Mouse (Mus musculus) midbrain, embryonic 13.5 days (tissue): ENCODE measurements around the gene Zbtb8b. TPM values are rescaled to one million over a fixed set of nuclear protein-coding genes. Genes with fewer than 3 reads are reported as not detected.
"Not testable (repeated sequence)": the region's sequence is repeated elsewhere in the genome, so short reads cannot be mapped to it uniquely, and the experiment has no call there.

Experiments
- ATAC-seq: fragments of 200-750 bp; cut with Nextera tagmentation; 2 replicates; pipeline ENCODE4 v1.8.0; 2017; ENCODE audit warnings: mild to moderate bottlenecking, moderate TSS enrichment, moderate library complexity
- H3K27ac ChIP-seq: fragments of 300-500 bp; sonication (generic); 2 replicates; pipeline ENCODE4 v1.5.1; 2015; ENCODE audit warnings: inconsistent platforms, mild to moderate bottlenecking, moderate library complexity
- H3K27me3 ChIP-seq: fragments of 300-500 bp; sonication (generic); 2 replicates; pipeline ENCODE4 v1.6.1; 2015; ENCODE audit warnings: mild to moderate bottlenecking, inconsistent platforms
- H3K36me3 ChIP-seq: fragments of 300-500 bp; sonication (generic); 2 replicates; pipeline ENCODE4 v1.6.1; 2015; ENCODE audit warnings: mild to moderate bottlenecking, inconsistent platforms
- H3K4me1 ChIP-seq: fragments of 300-500 bp; sonication (generic); replicated peaks from 2 replicates; pipeline ENCODE4 v1.6.1; 2015; ENCODE audit warnings: inconsistent platforms
- H3K4me2 ChIP-seq: fragments of 300-500 bp; sonication (generic); replicated peaks from 2 replicates; pipeline ENCODE4 v1.6.1; 2015; ENCODE audit warnings: moderate library complexity, mild to moderate bottlenecking, inconsistent platforms
- H3K4me3 ChIP-seq: fragments of 300-500 bp; sonication (generic); replicated peaks from 2 replicates; pipeline ENCODE4 v1.5.1; 2015; ENCODE audit warnings: mild to moderate bottlenecking, inconsistent platforms
- H3K9ac ChIP-seq: fragments of 300-500 bp; sonication (generic); replicated peaks from 2 replicates; pipeline ENCODE4 v1.6.1; 2015; ENCODE audit warnings: mild to moderate bottlenecking, inconsistent platforms
- H3K9me3 ChIP-seq: fragments of 300-500 bp; sonication (generic); 2 replicates; pipeline ENCODE4 v1.6.1; 2016; ENCODE audit warnings: mild to moderate bottlenecking, inconsistent platforms
- WGBS: fragments of 180-500 bp; shearing (Covaris S2); methylation state at CpG from one replicate; pipeline ENCODE4 v1.1.7; 2015; 5-methylcytosine and 5-hydroxymethylcytosine counted together
- polyA plus RNA-seq: library from polyadenylated mRNA; unstranded; fragments of >200 nt; fragmentation: Nextera tagmentation; extraction: Ambion mirVana; gene quantifications from 2 replicates; pipeline ENCODE4 v1.2.1, GENCODE M21; 2015

Gene Zbtb8b
- polyA plus RNA-seq, 1 experiment from 2014 or later: 12.0 TPM

DNA sequence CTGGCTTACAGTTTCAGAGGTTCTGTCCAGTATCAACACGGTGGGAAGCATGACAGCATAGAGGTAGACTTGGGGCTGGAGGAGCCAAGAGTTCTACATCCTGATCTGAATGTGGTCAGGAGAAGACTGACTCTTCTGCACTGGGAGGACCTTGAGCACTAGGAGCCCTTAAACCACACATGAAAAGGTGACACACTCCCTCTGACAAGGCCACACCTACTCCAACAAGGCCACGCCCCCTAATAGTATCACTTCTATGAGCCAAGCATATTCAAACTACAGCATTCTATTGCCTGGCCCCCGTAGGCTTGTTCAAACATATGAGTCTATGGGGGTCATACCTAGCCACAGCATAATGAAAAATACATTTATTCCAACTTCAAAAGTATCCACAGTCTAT is 30.1 kb downstream of the Zbtb8b start:
- H3K27me3 ChIP-seq, H3K4me1 ChIP-seq, H3K9me3 ChIP-seq, H3K4me2 ChIP-seq, H3K4me3 ChIP-seq, H3K36me3 ChIP-seq, H3K27ac ChIP-seq, ATAC-seq, H3K9ac ChIP-seq: not testable (repeated sequence)
- WGBS: 86% methylated on average over 3 of the region's 3 CpGs

DNA sequence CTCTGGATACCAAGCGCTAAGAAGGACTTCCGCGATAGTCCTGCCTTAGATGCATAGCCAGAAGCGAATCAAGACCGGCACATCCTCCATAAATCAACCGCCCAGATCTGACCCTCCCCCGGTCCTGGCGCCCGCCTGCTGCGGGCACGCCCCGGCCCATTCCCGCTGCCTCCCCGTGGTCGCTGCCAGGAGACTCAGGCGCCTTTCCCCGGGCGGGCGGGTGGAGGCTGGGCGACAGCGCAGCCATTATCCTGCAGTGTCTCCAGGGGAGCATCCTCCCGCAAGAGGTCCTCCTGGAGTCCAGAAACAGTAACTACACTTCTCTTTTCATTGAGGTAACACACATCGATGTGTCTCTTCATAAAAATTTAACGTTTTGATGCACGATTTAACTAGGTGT is 34.2 kb downstream of the Zbtb8b start:
- no peak overlapping the region for H3K27ac ChIP-seq
- H3K4me3 ChIP-seq: peak overlapping the region; percentile 37
- 3% methylated on average over 25 of the region's 25 CpGs for WGBS
- peak overlapping the region; percentile 57 for H3K4me2 ChIP-seq
- no peaks in the 10 kb centered on the region for H3K9me3 ChIP-seq
- no peaks in the 10 kb centered on the region for H3K4me1 ChIP-seq
- no peaks in the 10 kb centered on the region for H3K27me3 ChIP-seq
- no peaks in the 10 kb centered on the region for H3K36me3 ChIP-seq
- peak; percentile 63; the same call in 1 of the 2 replicates for ATAC-seq
- H3K9ac ChIP-seq: no peak overlapping the region; the same call in 1 of the 2 replicates

DNA sequence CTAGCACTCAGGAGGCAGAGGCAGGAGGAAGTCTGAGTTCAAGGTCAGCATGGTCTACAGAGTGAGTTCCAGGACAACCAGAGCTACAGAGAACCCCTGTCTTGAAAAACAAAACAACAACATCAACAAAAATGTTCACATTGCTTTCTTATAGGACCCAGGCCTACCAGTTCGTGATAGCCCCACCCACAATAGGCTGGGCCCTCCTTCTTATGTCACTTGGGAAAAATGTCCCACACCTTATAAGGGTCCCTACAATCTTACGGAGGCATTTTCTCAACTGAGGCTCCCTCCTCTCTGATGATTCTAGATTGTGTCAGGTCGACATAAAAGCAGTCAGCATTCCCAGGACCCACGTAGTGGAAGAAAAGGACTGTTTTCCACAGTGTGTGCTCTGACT is 40.8 kb downstream of the Zbtb8b start:
- no peak for ATAC-seq
- H3K27me3 ChIP-seq: no peaks in the 10 kb centered on the region
- WGBS: 84% methylated on average over 4 of the region's 4 CpGs
- no peaks in the 10 kb centered on the region for H3K4me1 ChIP-seq
- H3K9me3 ChIP-seq: no peaks in the 10 kb centered on the region
- H3K27ac ChIP-seq: no peak overlapping the region
- no peak overlapping the region for H3K4me2 ChIP-seq
- H3K9ac ChIP-seq: no peak overlapping the region
- no peaks in the 10 kb centered on the region for H3K36me3 ChIP-seq
- H3K4me3 ChIP-seq: no peak overlapping the region

DNA sequence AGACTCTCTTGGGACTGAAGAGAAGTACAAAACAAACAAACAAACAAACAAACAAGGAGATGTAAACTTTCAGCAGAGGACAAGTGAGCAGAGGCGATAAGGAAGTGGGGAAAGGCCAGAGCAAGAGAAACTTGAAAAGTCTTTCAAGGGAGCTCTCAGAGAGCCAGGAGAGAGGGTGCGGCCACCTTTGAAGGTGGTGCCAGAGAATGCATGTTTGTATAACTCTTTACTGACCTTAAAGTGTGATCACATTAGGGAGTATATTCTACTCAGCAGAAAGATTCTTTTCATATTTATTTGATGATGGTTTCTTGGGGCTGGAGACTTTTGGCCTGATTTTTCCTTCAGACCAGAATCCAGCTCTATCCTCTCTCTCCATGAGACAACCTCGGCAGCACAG is 43.7 kb downstream of the Zbtb8b start:
- Histone ChIP-seq H3K4me1 (peaks cover 3% of the 10 kb centered on the region; the same call in 1 of the 2 replicates), H3K9me3 (no peaks in the 10 kb centered on the region), H3K4me3 (no peak overlapping the region), H3K27ac (no peak overlapping the region), H3K9ac (no peak overlapping the region), H3K36me3 (no peaks in the 10 kb centered on the region), H3K27me3 (no peaks in the 10 kb centered on the region), H3K4me2 (no peak overlapping the region)
- ATAC-seq: no peak
- 83% methylated on average over 3 of the region's 3 CpGs for WGBS

DNA sequence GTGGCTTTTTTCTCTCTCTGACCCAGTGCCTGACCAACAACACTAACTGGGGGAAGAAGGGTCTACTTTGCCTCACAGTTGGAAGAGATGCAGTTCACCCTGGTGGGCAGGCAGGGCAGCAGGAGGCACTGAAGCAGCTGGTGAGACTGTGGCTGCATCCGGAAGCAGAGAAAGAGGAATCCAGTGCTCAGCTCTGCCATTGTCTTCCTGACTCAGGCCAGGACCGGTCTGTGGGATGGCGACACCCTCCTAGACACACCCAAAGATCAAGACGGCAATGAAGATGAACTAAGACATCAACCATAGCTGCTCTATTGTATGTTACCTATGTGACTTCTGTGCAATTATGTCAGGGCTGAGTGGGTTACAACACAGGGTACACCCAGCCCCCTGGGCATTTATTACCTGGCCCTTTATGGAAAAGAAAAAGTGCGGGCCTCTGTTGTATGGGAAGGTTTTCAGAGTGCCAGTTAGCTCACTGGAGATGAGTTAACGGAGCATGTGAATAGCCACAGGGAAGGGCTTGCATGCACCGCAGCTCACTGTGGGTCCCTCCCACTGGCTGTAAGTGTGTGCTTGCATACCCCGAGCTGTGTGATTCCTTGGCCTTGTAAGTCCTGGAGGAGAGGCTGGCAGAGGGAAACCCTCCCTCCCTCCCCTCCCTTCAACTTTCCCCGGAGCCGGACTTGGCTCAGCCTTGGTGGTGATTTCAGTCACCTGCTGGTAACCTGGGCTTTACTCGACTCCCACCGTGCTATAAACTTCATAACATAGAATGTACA is 46.4 kb downstream of the Zbtb8b start:
- H3K4me3 ChIP-seq: no peak overlapping the region
- WGBS: 38% methylated on average over 12 of the region's 12 CpGs
- H3K27me3 ChIP-seq: no peaks in the 10 kb centered on the region
- H3K4me1 ChIP-seq: peaks cover 4% of the 10 kb centered on the region; the same call in 1 of the 2 replicates
- H3K4me2 ChIP-seq: no peak overlapping the region
- H3K36me3 ChIP-seq: no peaks in the 10 kb centered on the region
- H3K9me3 ChIP-seq: no peaks in the 10 kb centered on the region
- H3K27ac ChIP-seq: no peak overlapping the region
- ATAC-seq: no peak
- no peak overlapping the region for H3K9ac ChIP-seq

DNA sequence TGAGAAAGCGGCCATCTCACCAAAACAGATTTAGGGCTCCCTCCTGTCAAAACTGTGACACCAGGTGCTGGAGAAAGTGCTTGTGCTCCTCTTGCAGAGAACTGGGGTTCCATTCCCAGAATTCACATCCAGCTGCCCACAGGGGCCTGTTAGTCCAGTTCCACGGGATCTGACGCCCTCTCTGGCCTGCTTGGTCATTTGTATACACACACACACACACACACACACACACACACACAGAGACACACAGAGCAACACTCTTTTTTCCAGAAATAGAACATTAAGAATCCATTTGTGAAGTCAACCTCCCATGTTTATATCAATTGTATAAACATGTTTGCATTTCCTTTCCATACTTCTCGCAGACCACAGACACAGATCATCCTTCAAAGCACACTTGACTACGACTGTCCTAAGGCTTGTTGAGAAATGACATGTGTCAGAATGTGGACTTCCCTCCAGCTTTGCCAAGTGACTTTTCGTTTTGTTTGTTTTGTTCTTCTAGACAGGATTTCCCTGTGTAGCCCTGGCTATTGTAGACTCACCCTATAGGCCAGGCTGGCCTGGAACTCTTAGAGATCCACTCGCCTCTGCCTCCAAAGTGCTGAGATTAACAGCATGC is 49.6 kb downstream of the Zbtb8b start:
- no peaks in the 10 kb centered on the region for H3K36me3 ChIP-seq
- ATAC-seq: no peak
- H3K27ac ChIP-seq: no peak overlapping the region
- H3K27me3 ChIP-seq: no peaks in the 10 kb centered on the region
- no peak overlapping the region for H3K9ac ChIP-seq
- no peak overlapping the region for H3K4me3 ChIP-seq
- no peaks in the 10 kb centered on the region for H3K9me3 ChIP-seq
- WGBS: 91% methylated on average over 7 of the region's 7 CpGs
- peaks cover 4% of the 10 kb centered on the region for H3K4me1 ChIP-seq
- H3K4me2 ChIP-seq: no peak overlapping the region

DNA sequence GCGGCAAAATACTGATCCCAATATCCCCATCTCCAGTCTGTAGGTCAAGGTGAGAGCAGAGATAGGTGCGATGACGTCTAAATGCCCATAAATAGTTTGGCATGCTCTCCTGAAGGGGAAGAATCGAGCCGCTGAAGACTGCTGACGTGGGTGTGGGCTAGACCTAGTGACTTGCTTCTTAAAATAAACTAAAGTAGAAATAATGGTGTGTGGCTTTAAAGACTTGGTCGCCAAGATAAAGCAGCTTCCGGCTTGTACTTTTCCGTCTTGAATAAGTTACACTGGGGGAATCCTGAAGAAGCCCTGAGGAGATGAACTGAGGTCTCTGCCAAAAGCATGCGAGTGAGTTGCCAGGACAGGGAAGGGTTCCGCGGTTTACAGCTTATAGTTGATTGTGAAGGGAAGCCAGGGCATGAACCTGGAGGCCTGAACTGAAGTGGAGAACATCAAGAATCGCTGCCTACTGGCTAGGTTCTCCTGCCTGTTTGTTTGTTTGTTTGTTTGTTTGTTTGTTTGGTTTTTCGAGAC is 50.4 kb downstream of the Zbtb8b start:
- WGBS: 90% methylated on average over 14 of the region's 14 CpGs
- ATAC-seq: no peak
- H3K9ac ChIP-seq: no peak overlapping the region

DNA sequence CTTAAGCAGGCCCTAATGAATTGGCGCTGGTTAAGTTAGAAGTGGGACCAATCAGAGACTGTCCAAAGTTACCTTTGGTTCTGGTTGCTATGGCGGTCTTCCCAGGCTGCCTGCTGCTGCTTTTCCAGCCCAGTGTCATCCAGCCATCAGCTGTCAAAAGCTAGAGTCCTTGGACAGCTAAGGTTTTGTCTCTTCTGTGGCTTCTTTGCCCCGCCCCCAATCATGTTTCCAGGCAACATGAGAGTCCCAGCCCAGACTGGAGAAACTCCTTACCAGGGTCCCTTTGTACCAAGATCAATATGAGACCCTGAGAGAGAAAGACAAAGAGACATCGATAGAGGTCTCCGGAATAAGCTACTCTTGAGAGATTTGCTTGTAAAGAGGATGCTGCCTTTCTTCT is 52.2 kb downstream of the Zbtb8b start:
- ATAC-seq: no peak
- 55% methylated on average over 5 of the region's 5 CpGs for WGBS

More for the DNA sequence above, 50.4 kb downstream of the Zbtb8b start:
- H3K27me3 ChIP-seq: no peaks in the 10 kb centered on the region
- no peaks in the 10 kb centered on the region for H3K9me3 ChIP-seq
- peaks cover 4% of the 10 kb centered on the region for H3K4me1 ChIP-seq
- no peak overlapping the region for H3K4me3 ChIP-seq
- no peak overlapping the region for H3K4me2 ChIP-seq
- no peak overlapping the region for H3K27ac ChIP-seq
- H3K36me3 ChIP-seq: no peaks in the 10 kb centered on the region

DNA sequence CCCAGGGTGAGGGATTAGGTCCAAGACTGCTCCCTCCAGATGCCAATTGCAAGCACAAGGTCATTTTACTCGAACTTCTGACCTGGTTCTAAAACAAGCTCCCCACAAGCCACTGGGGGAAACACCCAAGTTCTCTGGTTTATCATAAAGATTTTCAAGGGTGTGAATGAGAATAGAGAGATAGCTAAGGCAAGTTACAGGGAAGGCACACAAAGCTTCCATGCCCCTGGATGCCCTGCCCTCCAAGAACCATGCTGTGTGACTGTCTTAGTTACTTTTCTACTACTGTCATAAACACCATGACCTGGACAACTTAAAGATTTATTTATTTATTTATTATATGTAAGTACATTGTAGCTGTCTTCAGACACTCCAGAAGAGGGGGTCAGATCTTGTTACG is 53.7 kb downstream of the Zbtb8b start:
- ATAC-seq: no peak
- Histone ChIP-seq H3K9me3 (no peaks in the 10 kb centered on the region), H3K4me3 (no peak overlapping the region), H3K36me3 (no peaks in the 10 kb centered on the region), H3K27ac (no peak overlapping the region), H3K4me2 (no peak overlapping the region), H3K4me1 (peaks cover under 1% of the 10 kb centered on the region), H3K9ac (no peak overlapping the region), H3K27me3 (no peaks in the 10 kb centered on the region)
- WGBS: 81% methylated on average over 2 of the region's 2 CpGs

More for the DNA sequence above, 52.2 kb downstream of the Zbtb8b start:
- H3K4me3 ChIP-seq: no peak overlapping the region
- H3K9ac ChIP-seq: no peak overlapping the region
- no peaks in the 10 kb centered on the region for H3K36me3 ChIP-seq
- H3K9me3 ChIP-seq: no peaks in the 10 kb centered on the region
- no peaks in the 10 kb centered on the region for H3K27me3 ChIP-seq
- peaks cover 4% of the 10 kb centered on the region for H3K4me1 ChIP-seq
- H3K4me2 ChIP-seq: no peak overlapping the region
- H3K27ac ChIP-seq: no peak overlapping the region

DNA sequence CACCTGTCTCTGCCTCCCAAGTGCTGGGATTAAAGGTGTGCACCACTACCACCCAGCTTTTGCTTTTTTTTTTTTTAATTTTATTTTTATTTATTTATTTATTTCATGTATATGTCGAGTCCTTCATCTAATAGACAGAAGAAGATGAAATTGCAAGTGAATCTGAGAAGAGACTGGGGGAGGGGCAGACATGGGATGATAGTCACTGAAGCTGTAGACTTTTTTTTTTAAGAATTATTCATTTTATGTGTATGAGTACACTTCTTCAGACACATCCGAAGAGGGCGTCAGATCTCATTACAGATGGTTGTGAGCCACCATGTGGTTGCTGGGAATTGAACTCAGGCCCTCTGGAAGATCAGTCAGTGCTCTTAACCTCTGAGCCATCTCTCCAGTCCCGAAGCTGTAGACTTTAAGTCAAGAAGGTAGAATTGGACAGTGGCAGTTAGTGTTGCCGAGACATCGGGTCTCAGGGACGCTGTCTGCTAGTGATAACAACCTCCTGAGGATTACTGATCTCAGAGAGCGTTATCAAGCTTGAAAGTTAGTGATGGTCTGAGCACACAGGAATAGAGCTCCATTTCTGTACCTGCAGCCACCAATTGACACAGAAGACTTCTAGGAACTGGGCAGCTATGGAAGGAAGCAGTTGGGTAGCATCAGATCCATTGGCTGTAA is 54.2 kb downstream of the Zbtb8b start:
- 94% methylated on average over 8 of the region's 8 CpGs for WGBS
- Histone ChIP-seq H3K4me2 (no peak overlapping the region), H3K9me3 (no peaks in the 10 kb centered on the region), H3K36me3 (no peaks in the 10 kb centered on the region), H3K27ac (no peak overlapping the region), H3K4me3 (no peak overlapping the region), H3K4me1 (no peaks in the 10 kb centered on the region; the same call in 1 of the 2 replicates), H3K27me3 (no peaks in the 10 kb centered on the region), H3K9ac (no peak overlapping the region)
- ATAC-seq: no peak

DNA sequence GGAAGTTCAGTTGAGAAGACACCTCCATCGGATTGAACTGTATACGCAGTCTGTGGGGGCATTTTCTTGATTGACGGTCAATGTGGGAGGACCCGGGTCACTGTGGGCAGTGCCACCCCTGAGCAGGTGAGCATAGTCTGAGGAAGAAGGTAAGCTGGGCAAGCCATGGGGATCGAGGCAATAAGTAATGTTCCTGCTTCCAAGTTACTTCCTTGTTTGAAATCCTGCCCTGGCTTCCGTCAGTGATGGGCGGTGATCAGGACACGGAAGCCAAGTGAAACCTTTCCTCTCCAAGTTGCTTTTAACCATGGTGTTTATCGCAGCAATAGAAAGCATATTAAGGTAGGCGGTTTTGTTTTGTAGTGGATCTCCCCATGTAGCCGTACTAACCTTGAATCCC is 55.0 kb downstream of the Zbtb8b start:
- 92% methylated on average over 11 of the region's 11 CpGs for WGBS
- Histone ChIP-seq H3K4me3 (no peak overlapping the region), H3K4me1 (no peaks in the 10 kb centered on the region; the same call in 1 of the 2 replicates), H3K4me2 (no peak overlapping the region), H3K27ac (no peak overlapping the region), H3K9me3 (no peaks in the 10 kb centered on the region), H3K27me3 (no peaks in the 10 kb centered on the region), H3K9ac (no peak overlapping the region), H3K36me3 (no peaks in the 10 kb centered on the region)
- no peak for ATAC-seq

DNA sequence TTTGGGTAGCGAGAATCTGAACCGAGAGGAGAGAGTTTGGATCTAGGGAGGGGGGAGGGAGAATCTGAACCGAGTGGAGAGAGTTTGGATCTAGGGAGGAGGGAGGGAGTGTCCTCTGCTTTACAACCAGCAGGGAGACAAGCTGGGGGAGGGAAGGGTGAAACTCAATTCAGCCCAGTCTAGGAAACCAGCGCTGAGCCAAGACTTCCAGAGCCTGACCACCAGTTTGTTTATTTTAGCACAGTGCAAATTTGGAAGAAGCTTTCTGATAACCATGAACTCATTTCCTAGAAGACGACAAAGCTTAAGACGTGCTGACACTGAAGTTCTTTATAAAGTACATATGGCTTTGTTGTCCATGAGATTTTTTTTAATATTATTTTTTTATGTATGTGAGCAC is 56.2 kb downstream of the Zbtb8b start:
- Histone ChIP-seq H3K4me3 (no peak overlapping the region), H3K9ac (no peak overlapping the region), H3K9me3 (no peaks in the 10 kb centered on the region), H3K36me3 (no peaks in the 10 kb centered on the region), H3K27ac (no peak overlapping the region), H3K4me1 (no peaks in the 10 kb centered on the region; the same call in 1 of the 2 replicates), H3K27me3 (no peaks in the 10 kb centered on the region), H3K4me2 (no peak overlapping the region)
- 44% methylated on average over 6 of the region's 6 CpGs for WGBS
- no peak for ATAC-seq
